Mouse (Mus musculus) spleen, adult 2 months (tissue): ENCODE results near the gene Zcchc14.

Source experiments
- CTCF ChIP-seq: fragments of 200-500 bp; IDR thresholded peaks from 2 replicates; pipeline ENCODE4 v1.5.1; 2011; ENCODE audit warnings: mild to moderate bottlenecking, inconsistent platforms; ENCODE audit not compliant: insufficient read depth, insufficient read length, insufficient replicate concordance; ENCODE audit errors: extremely low read depth
- POLR2A ChIP-seq: fragments of 200-500 bp; IDR thresholded peaks from 2 replicates; pipeline ENCODE4 v1.6.1; 2011; ENCODE audit warnings: low read depth, low read length, inconsistent platforms

- TF ChIP-seq CTCF (no peak), POLR2A (no peak)
Observed at GRCm38 (mm10) chr8:121603801-121604200, 48.9 kb downstream of the Zcchc14 start.
